ENCODE assay signal across 8 mouse cellular contexts in the genomic region with DNA sequence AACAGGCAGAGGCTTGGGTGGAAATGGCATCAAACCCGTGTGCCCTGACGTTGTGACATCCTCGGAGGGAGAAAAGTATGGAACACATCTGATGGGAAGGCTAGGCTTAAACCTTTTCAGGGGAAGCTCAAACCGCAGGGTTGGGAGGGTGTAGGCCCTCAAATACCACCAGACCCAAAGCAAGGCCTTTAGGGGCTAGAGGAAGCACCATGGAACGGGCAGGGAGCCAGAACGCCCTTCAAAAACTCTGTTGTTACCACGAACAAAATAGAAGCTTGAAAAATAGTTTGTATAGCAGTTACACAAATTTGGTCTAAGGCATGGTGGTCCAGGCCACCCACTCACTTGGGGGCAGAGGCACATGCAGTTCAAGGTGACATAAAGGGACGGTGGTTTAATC. TPM values are rescaled to one million over a fixed set of nuclear protein-coding genes. Genes with fewer than 3 reads are reported as not detected.
DNase-seq lines count a peak whose midpoint lies in the region; ATAC-seq and TF ChIP-seq lines count a peak whose summit lies in the region.
"Had no signal": no experiment of that assay in that cellular context is flagged by ENCODE, and none has a peak within 500 bp of the region (broad histone marks: within the 10 kb centered on the region; RNA-seq: fewer than 3 reads in every experiment).

No protein-coding gene starts in this region.

- TF ChIP-seq EP300 in stomach, postnatal 0 days (optimal IDR thresholded peaks at IDR 0.05): no peak

- TF ChIP-seq POLR2A in spleen, adult 2 months (IDR thresholded peaks at IDR 0.05; ENCODE audit: low read depth, low read length): no peak
- TF ChIP-seq POLR2A in cerebellum, adult 2 months (IDR thresholded peaks at IDR 0.05; ENCODE audit: borderline replicate concordance, insufficient read depth, low read length): no peak

- peak overlapping the region; percentile 45; the same call in 1 of the 2 replicates for H3K9ac ChIP-seq in forebrain, embryonic 14.5 days (ENCODE audit: low read length)
- H3K9ac ChIP-seq in limb, embryonic 15.5 days: no peak overlapping the region
- no peak overlapping the region; the same call in 1 of the 2 replicates for H3K9ac ChIP-seq in stomach, postnatal 0 days (ENCODE audit: low read length)

- H3K4me1 ChIP-seq in spleen, adult 2 months (ENCODE audit: control insufficient read depth, insufficient read depth, insufficient read length): peaks cover 8% of the 10 kb centered on the region
- no peaks in the 10 kb centered on the region for H3K4me1 ChIP-seq in forebrain, embryonic 14.5 days (ENCODE audit: control insufficient read depth, insufficient read depth, low read length)
- H3K4me1 ChIP-seq in limb, embryonic 15.5 days: peaks cover 10% of the 10 kb centered on the region
- H3K4me1 ChIP-seq in stomach, postnatal 0 days (replicated peaks; ENCODE audit: control insufficient read depth, insufficient read depth): no peaks in the 10 kb centered on the region
- H3K4me1 ChIP-seq in cerebellum, adult 2 months (ENCODE audit: control insufficient read depth, insufficient read depth, low read length): no peaks in the 10 kb centered on the region

- no peak overlapping the region for H3K27ac ChIP-seq in spleen, adult 2 months (ENCODE audit: insufficient read depth, low read length)
- H3K27ac ChIP-seq in forebrain, embryonic 14.5 days (ENCODE audit: low read depth, low read length): no peak overlapping the region
- H3K27ac ChIP-seq in limb, embryonic 15.5 days: no peak overlapping the region
- no peak overlapping the region for H3K27ac ChIP-seq in stomach, postnatal 0 days (replicated peaks)
- no peak overlapping the region for H3K27ac ChIP-seq in cerebellum, adult 2 months (ENCODE audit: insufficient read depth, low read length)

- 0 out of 2 replicates have a peak, but pooled peaks cover 1% of the 10 kb centered on the region for H3K27me3 ChIP-seq in spleen, adult 2 months (ENCODE audit: control insufficient read depth, insufficient read depth, low read length)
- peaks cover 5% of the 10 kb centered on the region for H3K27me3 ChIP-seq in forebrain, embryonic 14.5 days (replicated peaks; ENCODE audit: control insufficient read depth, insufficient read depth, low read length)
- peaks cover 19% of the 10 kb centered on the region for H3K27me3 ChIP-seq in limb, embryonic 15.5 days
- H3K27me3 ChIP-seq in stomach, postnatal 0 days (ENCODE audit: control insufficient read depth, insufficient read depth, low read length): no peaks in the 10 kb centered on the region
- peaks cover 5% of the 10 kb centered on the region; the same call in 1 of the 2 replicates for H3K27me3 ChIP-seq in cerebellum, adult 2 months (ENCODE audit: control insufficient read depth, insufficient read depth, low read length)

- WGBS in spleen, adult 2 months: 15% methylated on average over 8 of the region's 8 CpGs
- WGBS in forebrain, embryonic 14.5 days: 16% methylated on average over 8 of the region's 8 CpGs
- 26% methylated on average over 8 of the region's 8 CpGs for WGBS in limb, embryonic 15.5 days
- 22% methylated on average over 8 of the region's 8 CpGs for WGBS in stomach, postnatal 0 days
- 15% methylated on average over 8 of the region's 8 CpGs for WGBS in cerebellum, adult 2 months

- H3K36me3 ChIP-seq in spleen, adult 2 months (ENCODE audit: control insufficient read depth, insufficient read depth, low read length): no peaks in the 10 kb centered on the region
- H3K36me3 ChIP-seq in forebrain, embryonic 14.5 days (ENCODE audit: control insufficient read depth, insufficient read depth, low read length): no peaks in the 10 kb centered on the region
- no peaks in the 10 kb centered on the region for H3K36me3 ChIP-seq in limb, embryonic 15.5 days
- no peaks in the 10 kb centered on the region for H3K36me3 ChIP-seq in stomach, postnatal 0 days (ENCODE audit: control insufficient read depth, insufficient read depth, low read length)

- no peak for DNase-seq in spleen, adult 2 months (ENCODE audit: low read depth in 1 of 2, low spot score in 2 of 2)
- DNase-seq in spleen, postnatal 4 days (ENCODE audit: low spot score in 2 of 2): no peak
- DNase-seq in forebrain, embryonic 14.5 days (ENCODE audit: low spot score): no peak
- DNase-seq in stomach, postnatal 0 days (ENCODE audit: low spot score): no peak
- DNase-seq in cerebellum, adult 18-20 months: no peak
- no peak for DNase-seq in cerebellum, adult 2 months

- peak overlapping the region; percentile 73 for H3K4me2 ChIP-seq in forebrain, embryonic 14.5 days (ENCODE audit: low read length)
- peak overlapping the region; percentile 76 for H3K4me2 ChIP-seq in limb, embryonic 15.5 days
- peak overlapping the region; percentile 72 for H3K4me2 ChIP-seq in stomach, postnatal 0 days (replicated peaks; ENCODE audit: low read depth)

- TF ChIP-seq CTCF in spleen, adult 2 months (IDR thresholded peaks at IDR 0.05; ENCODE audit: extremely low read depth, insufficient read depth, insufficient read length, insufficient replicate concordance): no peak
- TF ChIP-seq CTCF in stomach, postnatal 0 days (IDR thresholded peaks at IDR 0.05; ENCODE audit: low read depth): no peak
- no peak for TF ChIP-seq CTCF in cerebellum, adult 2 months (IDR thresholded peaks at IDR 0.05; ENCODE audit: borderline replicate concordance, insufficient read depth, low read depth, low read length)

- ATAC-seq in forebrain, embryonic 14.5 days: no peak
- peak; percentile 15; the same call in 1 of the 2 replicates for ATAC-seq in limb, embryonic 15.5 days (ENCODE audit: insufficient number of reproducible peaks, low FRiP score, low TSS enrichment, low read depth)
- no peak for ATAC-seq in stomach, postnatal 0 days (ENCODE audit: low FRiP score, low TSS enrichment)

- no peaks in the 10 kb centered on the region for H3K9me3 ChIP-seq in forebrain, embryonic 14.5 days (replicated peaks; ENCODE audit: control insufficient read depth, low read length)
- H3K9me3 ChIP-seq in limb, embryonic 15.5 days: no peaks in the 10 kb centered on the region
- no peaks in the 10 kb centered on the region for H3K9me3 ChIP-seq in stomach, postnatal 0 days (ENCODE audit: control insufficient read depth, low read length)

- H3K4me3 ChIP-seq in spleen, adult 2 months (ENCODE audit: extremely low read depth, insufficient read depth, insufficient read length): peak overlapping the region; percentile 31; the same call in 1 of the 2 replicates
- peak overlapping the region; percentile 36 for H3K4me3 ChIP-seq in forebrain, embryonic 14.5 days (ENCODE audit: low read depth, low read length)
- H3K4me3 ChIP-seq in limb, embryonic 15.5 days: peak overlapping the region; percentile 43
- peak overlapping the region; percentile 35; the same call in 1 of the 2 replicates for H3K4me3 ChIP-seq in stomach, postnatal 0 days (ENCODE audit: low read depth, low read length)
- H3K4me3 ChIP-seq in cerebellum, adult 2 months (replicated peaks; ENCODE audit: insufficient read depth, low read depth, low read length): no peak overlapping the region
- H3K4me3 ChIP-seq: erythroblast, embryonic 14.5 days had no signal

RNA-seq across cellular contexts. Expression of a gene that starts 0.4 kb away (rescaled TPM):
- not detected in 2 replicates for polyA plus RNA-seq in spleen, adult 2 months (2012; rRNA removed)
- not detected in 2 replicates for polyA plus RNA-seq in forebrain, embryonic 14.5 days (2014; fragmentation: Nextera tagmentation; extraction: Ambion mirVana)
- not detected in 2 replicates for polyA plus RNA-seq in limb, embryonic 15.5 days (2015; fragmentation: Nextera tagmentation; extraction: Ambion mirVana)
- not detected in 2 replicates for polyA plus RNA-seq in stomach, postnatal 0 days (2015; fragmentation: Nextera tagmentation; extraction: Ambion mirVana)
- not detected in 2 replicates for polyA plus RNA-seq in cerebellum, adult 2 months (2012; rRNA removed)
- polyA plus RNA-seq: erythroblast, embryonic 14.5 days had no signal

RNA-seq across cellular contexts. Expression of a gene that starts 56.2 kb away (rescaled TPM):
- not detected in 2 replicates for polyA plus RNA-seq in spleen, adult 2 months (2012; rRNA removed)
- polyA plus RNA-seq in forebrain, embryonic 14.5 days (2014; fragmentation: Nextera tagmentation; extraction: Ambion mirVana): not detected in 2 replicates
- polyA plus RNA-seq in limb, embryonic 15.5 days (2015; fragmentation: Nextera tagmentation; extraction: Ambion mirVana): not detected in 2 replicates
- not detected in 2 replicates for polyA plus RNA-seq in stomach, postnatal 0 days (2015; fragmentation: Nextera tagmentation; extraction: Ambion mirVana)
- polyA plus RNA-seq in cerebellum, adult 2 months (2012; rRNA removed): not detected in 2 replicates
- polyA plus RNA-seq: erythroblast, embryonic 14.5 days had no signal
